Mouse (Mus musculus): Measurements from ENCODE around the gene Fam193a. TPM values are rescaled to one million over a fixed set of nuclear protein-coding genes. Genes with fewer than 3 reads are reported as not detected.
A peak's percentile ranks its signal among the peaks of the same experiment; 100 is the strongest.

Gene Fam193a
- total and polyA plus RNA-seq, 3 experiments = 10.9 to 317 (median 37.1) TPM

GRCm38 (mm10) chr5:34363115-34363514, 6.6 kb upstream of the Fam193a start:
- Histone ChIP-seq H3K27ac (ENCODE audit: control insufficient read depth, low read depth, low read length) (no peak overlapping the region), H3K9ac (ENCODE audit: control insufficient read depth, low read depth, low read length, poor library complexity, severe bottlenecking) (no peak overlapping the region), H3K4me3 (ENCODE audit: control insufficient read depth in 1 of 2, insufficient read depth in 1 of 2, low read depth in 2 of 2, low read length in 2 of 2) (no peak overlapping the region), H3K79me2 (ENCODE audit: control insufficient read depth, insufficient read depth, low read length, poor library complexity) (no peaks in the 10 kb centered on the region; the same call in 1 of the 2 replicates), H3K4me1 (ENCODE audit: control insufficient read depth in 1 of 2, insufficient read depth in 2 of 2, low read length in 2 of 2) (no peaks in the 10 kb centered on the region), H3K27me3 (ENCODE audit: control insufficient read depth in 1 of 2, insufficient read depth in 2 of 2, low read length in 2 of 2) (no peaks in the 10 kb centered on the region), H3K36me3 (ENCODE audit: control insufficient read depth in 1 of 2, insufficient read depth in 2 of 2, low read length in 2 of 2) (peaks cover 0 to 23% of the 10 kb centered on the region in 2 experiments; a peak in 2 of 4 replicates), H3K9me3 (replicated peaks; ENCODE audit: insufficient read depth, low read length) (no peaks in the 10 kb centered on the region)
- TF ChIP-seq ZNF384 (IDR thresholded peaks at IDR 0.05; ENCODE audit: low read depth, low read length) (peak; percentile 82), POLR2AphosphoS5 (IDR thresholded peaks at IDR 0.05; ENCODE audit: borderline replicate concordance, low read depth, low read length) (no peak)
- no peak for DNase-seq (ENCODE audit: low read depth, low spot score)

GRCm38 (mm10) chr5:34368551-34369290, 1.0 kb upstream of the Fam193a start:
- H3K9me3 ChIP-seq (replicated peaks; ENCODE audit: insufficient read depth, low read length) = no peaks in the 10 kb centered on the region
- H3K36me3 ChIP-seq (ENCODE audit: control insufficient read depth in 1 of 2, insufficient read depth in 2 of 2, low read length in 2 of 2) = peaks cover 8 to 25% of the 10 kb centered on the region in 2 experiments

GRCm38 (mm10) chr5:34370022-34370823, 490 bp downstream of the Fam193a start:
- peaks cover 11 to 17% of the 10 kb centered on the region in 2 experiments for H3K4me1 ChIP-seq (ENCODE audit: control insufficient read depth in 1 of 2, insufficient read depth in 2 of 2, low read length in 2 of 2)
- H3K27ac ChIP-seq (ENCODE audit: control insufficient read depth, low read depth, low read length) = peak overlapping the region; percentile 36; the same call in 1 of the 2 replicates

More at GRCm38 (mm10) chr5:34368551-34369290, 1.0 kb upstream of the Fam193a start:
- peaks cover 34% of the 10 kb centered on the region for H3K79me2 ChIP-seq (ENCODE audit: control insufficient read depth, insufficient read depth, low read length, poor library complexity)
- TF ChIP-seq POLR2AphosphoS2 (IDR thresholded peaks at IDR 0.05; ENCODE audit: low read length) = 0 out of 2 replicates have a peak, but pooled peaks have one; percentile 24
- no peak for TF ChIP-seq ZKSCAN1 (IDR thresholded peaks at IDR 0.05; ENCODE audit: low read depth, low read length)
- H3K9ac ChIP-seq (ENCODE audit: control insufficient read depth, low read depth, low read length, poor library complexity, severe bottlenecking) = peak overlapping the region; percentile 80
- peak overlapping the region; percentile 67 to 91 for H3K4me3 ChIP-seq (ENCODE audit: control insufficient read depth in 1 of 2, insufficient read depth in 1 of 2, low read depth in 2 of 2, low read length in 2 of 2)
- peaks cover 11 to 17% of the 10 kb centered on the region in 2 experiments for H3K4me1 ChIP-seq (ENCODE audit: control insufficient read depth in 1 of 2, insufficient read depth in 2 of 2, low read length in 2 of 2)
- no peaks in the 10 kb centered on the region for H3K27me3 ChIP-seq (ENCODE audit: control insufficient read depth in 1 of 2, insufficient read depth in 2 of 2, low read length in 2 of 2)
- peak overlapping the region; percentile 46 for H3K27ac ChIP-seq (ENCODE audit: control insufficient read depth, low read depth, low read length)
- no peak for DNase-seq (ENCODE audit: low read depth, low spot score)

More at GRCm38 (mm10) chr5:34370022-34370823, 490 bp downstream of the Fam193a start:
- Histone ChIP-seq H3K9ac (ENCODE audit: control insufficient read depth, low read depth, low read length, poor library complexity, severe bottlenecking) (peak overlapping the region; percentile 87), H3K4me3 (ENCODE audit: control insufficient read depth in 1 of 2, insufficient read depth in 1 of 2, low read depth in 2 of 2, low read length in 2 of 2) (peak overlapping the region; percentile 88 to 98), H3K79me2 (ENCODE audit: control insufficient read depth, insufficient read depth, low read length, poor library complexity) (peaks cover 48% of the 10 kb centered on the region), H3K27me3 (ENCODE audit: control insufficient read depth in 1 of 2, insufficient read depth in 2 of 2, low read length in 2 of 2) (no peaks in the 10 kb centered on the region), H3K9me3 (replicated peaks; ENCODE audit: insufficient read depth, low read length) (no peaks in the 10 kb centered on the region), H3K36me3 (ENCODE audit: control insufficient read depth in 1 of 2, insufficient read depth in 2 of 2, low read length in 2 of 2) (peaks cover 3 to 28% of the 10 kb centered on the region in 2 experiments; a peak in 3 of 4 replicates)
- no peak for TF ChIP-seq NRF1 (IDR thresholded peaks at IDR 0.05; ENCODE audit: insufficient read depth, low read depth, low read length, poor library complexity, severe bottlenecking)
- peak; percentile 69; the same call in 1 of the 2 replicates for TF ChIP-seq UBTF (IDR thresholded peaks at IDR 0.05; ENCODE audit: borderline replicate concordance, insufficient read depth, low read depth, low read length)
- peak; percentile 14; the same call in 1 of the 2 replicates for TF ChIP-seq HCFC1 (IDR thresholded peaks at IDR 0.05; ENCODE audit: low read depth, low read length)
- 0 out of 4 replicates have a peak, but pooled peaks of 1 of the 2 experiments have one; percentile 34 for TF ChIP-seq POLR2A (IDR thresholded peaks at IDR 0.05; ENCODE audit: control insufficient read depth in 1 of 2, insufficient read depth in 1 of 2, low read depth in 1 of 2, low read length in 2 of 2, poor library complexity in 1 of 2)
- no peak for TF ChIP-seq ZC3H11A (IDR thresholded peaks at IDR 0.05; ENCODE audit: low read depth, low read length)
- TF ChIP-seq ZNF384 (IDR thresholded peaks at IDR 0.05; ENCODE audit: low read depth, low read length) = no peak
- peak; percentile 42; the same call in 1 of the 2 replicates for TF ChIP-seq MXI1 (IDR thresholded peaks at IDR 0.05; ENCODE audit: low read depth, low read length)
- no peak for TF ChIP-seq MEF2A (IDR thresholded peaks at IDR 0.05; ENCODE audit: extremely low read depth, insufficient replicate concordance, low read depth, low read length, poor library complexity, severe bottlenecking)
- no peak for TF ChIP-seq GATA1 (IDR thresholded peaks at IDR 0.05; ENCODE audit: low read depth, low read length)
- TF ChIP-seq SIN3A (IDR thresholded peaks at IDR 0.05; ENCODE audit: low read length) = peak; percentile 74
- no peak for TF ChIP-seq CHD1 (IDR thresholded peaks at IDR 0.05; ENCODE audit: low read depth, low read length)
- 0 out of 2 replicates have a peak, but pooled peaks have one; percentile 14 for TF ChIP-seq TCF12 (IDR thresholded peaks at IDR 0.05; ENCODE audit: low read depth, low read length)
- no peak for TF ChIP-seq MYC (IDR thresholded peaks at IDR 0.05; ENCODE audit: low read depth, low read length)
- DNase-seq (ENCODE audit: low read depth, low spot score) = peak; percentile 69

All from MEL (cell line).